Mouse (Mus musculus): ENCODE measurements around the gene Gm42517.

- no peak for TF ChIP-seq CTCF (IDR thresholded peaks at IDR 0.05; ENCODE audit: borderline replicate concordance, insufficient read depth, low read length)
- TF ChIP-seq POLR2A (IDR thresholded peaks at IDR 0.05; ENCODE audit: low read depth, low read length): no peak
Measured at GRCm38 (mm10) chr5:108347843-108348242, 19.9 kb downstream of the Gm42517 start.
